Mouse (Mus musculus) ovary, adult 18-20 months (tissue): Measurements from ENCODE around the gene Efnb2.

Experiments used
- DNase-seq: peaks from one replicate; pipeline ENCODE4 v3.0.0; 2022; ENCODE audit warnings: low spot score, mixed read lengths

Gene Efnb2

GRCm38 (mm10) chr8:8655346-8656340 is 5.4 kb downstream of the Efnb2 start:
- DNase-seq: no peak

GRCm38 (mm10) chr8:8653906-8654489 is 7.0 kb downstream of the Efnb2 start:
- no peak for DNase-seq

DNA sequence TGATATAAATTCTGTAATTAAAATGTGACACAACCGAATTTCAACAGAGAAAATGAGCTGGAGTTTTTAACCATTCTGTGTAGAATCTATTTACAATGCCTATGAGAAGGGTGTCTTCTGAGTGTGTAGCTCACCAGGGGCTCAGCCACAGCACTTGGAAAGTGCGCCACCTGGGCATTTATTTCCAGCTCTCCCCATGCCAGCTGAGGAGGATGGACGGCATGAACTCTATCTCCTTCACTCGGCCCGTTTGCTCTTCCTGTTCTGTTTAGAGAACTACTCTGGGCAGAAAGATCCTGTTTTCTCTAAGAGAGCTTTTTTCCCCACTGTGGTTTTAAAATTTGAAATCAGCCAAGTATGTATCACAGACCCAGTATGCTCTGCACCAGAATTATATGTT is 7.7 kb downstream of the Efnb2 start:
- no peak for DNase-seq

GRCm38 (mm10) chr8:8652388-8652787 is 8.7 kb downstream of the Efnb2 start:
- DNase-seq: no peak

DNA sequence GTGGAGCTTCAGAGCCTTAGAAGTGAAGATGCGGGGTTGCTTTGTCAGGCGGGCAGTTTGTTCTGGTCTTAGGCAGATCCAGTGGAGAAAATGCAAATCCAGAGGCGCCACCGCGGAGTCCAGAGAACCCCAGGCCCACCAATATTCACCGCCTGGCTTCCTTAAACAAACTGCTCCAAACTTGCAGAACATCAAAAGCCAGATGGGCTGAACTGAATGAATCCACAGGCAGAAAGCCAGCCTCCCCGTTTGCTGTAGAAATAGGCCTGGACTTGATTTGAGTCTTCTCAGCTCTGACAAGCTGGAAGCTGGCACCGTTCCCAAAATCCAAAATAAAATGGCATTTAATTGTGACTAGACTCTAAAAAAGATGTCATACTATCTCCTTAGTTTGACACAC is 11.1 kb downstream of the Efnb2 start:
- no peak for DNase-seq

GRCm38 (mm10) chr8:8649536-8649935 is 11.5 kb downstream of the Efnb2 start:
- no peak for DNase-seq

- DNase-seq: no peak
Measured at GRCm38 (mm10) chr8:8648686-8649085, 12.4 kb downstream of the Efnb2 start.

- no peak for DNase-seq
Measured at GRCm38 (mm10) chr8:8647824-8648223, 13.2 kb downstream of the Efnb2 start.

DNA sequence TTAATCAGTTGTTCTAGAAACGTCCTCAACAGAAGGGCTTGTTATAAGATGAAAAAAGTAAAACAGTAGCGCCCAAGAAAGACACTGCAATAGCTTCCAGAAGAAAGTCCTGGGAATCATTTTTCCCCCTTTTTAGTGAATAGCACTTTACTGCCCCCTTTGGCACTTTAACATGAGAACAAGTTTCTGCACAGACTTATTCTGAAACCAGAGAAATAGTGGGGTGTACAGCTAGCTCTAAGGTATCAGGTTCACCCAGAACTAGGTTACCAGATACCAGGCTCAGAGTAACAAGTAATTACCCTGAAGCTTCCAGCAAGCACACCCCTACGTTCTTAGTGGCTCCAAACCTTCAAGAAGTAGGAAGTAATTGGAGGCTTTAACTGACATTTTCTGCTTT is 13.7 kb downstream of the Efnb2 start:
- DNase-seq: no peak

DNA sequence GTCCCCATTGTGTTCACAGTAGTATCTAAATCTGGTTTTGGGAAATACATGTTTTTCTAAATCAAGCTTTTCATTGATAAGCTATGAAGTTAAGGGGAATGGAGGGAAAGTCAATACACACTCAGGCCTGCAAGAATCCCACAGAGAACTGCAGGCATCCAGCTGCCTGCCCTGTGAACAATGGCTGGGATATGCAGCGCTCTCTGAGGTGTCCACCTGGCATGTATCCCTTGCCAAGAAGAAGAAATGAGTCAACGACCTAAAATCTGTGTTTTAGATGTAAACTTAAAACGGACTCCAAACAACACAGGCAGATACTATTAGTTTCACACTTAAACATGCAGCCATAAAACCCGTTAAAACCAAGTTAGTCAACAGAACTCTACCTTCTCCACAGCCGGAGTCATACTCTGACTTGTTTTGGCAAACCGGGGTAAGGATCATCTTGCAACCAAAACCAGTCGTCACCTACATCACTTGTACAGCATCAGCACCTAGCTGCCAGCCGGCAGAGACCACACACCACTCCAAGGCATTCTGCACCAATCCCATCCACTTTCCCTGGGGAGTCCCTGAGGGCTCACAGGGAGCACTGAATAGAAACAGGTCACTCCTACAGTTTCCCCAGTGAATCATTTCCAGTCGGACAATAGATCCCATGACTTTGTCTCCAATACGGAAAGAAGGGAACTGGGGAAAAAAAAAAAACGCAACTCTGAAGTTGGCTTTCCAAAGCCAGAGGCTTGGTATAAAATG is 16.7 kb downstream of the Efnb2 start:
- no peak for DNase-seq

GRCm38 (mm10) chr8:8640264-8640588 is 20.8 kb downstream of the Efnb2 start:
- no peak for DNase-seq

GRCm38 (mm10) chr8:8639569-8640263 is 21.3 kb downstream of the Efnb2 start:
- no peak for DNase-seq

DNA sequence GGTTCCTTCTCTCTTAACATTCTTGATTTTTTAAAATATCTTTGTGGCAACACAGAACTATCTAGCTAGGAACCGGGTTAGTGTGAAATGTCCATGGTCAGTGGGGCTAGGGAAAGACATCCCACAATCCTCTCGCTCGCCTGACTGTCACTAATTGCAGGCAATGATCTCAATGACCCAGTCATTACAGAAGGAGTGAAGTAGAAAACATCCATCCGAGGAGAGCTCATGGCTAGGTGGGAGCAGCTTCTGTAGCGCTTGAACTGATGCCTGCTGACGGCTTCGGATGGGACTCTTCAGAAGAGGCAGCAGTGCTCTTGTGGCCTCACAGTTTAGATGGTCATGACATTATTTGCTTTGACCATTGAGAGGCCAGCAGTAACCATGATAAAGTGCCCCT is 29.6 kb downstream of the Efnb2 start:
- no peak for DNase-seq

- DNase-seq: no peak
Measured at GRCm38 (mm10) chr8:8624017-8624416, 37.0 kb downstream of the Efnb2 start.

DNA sequence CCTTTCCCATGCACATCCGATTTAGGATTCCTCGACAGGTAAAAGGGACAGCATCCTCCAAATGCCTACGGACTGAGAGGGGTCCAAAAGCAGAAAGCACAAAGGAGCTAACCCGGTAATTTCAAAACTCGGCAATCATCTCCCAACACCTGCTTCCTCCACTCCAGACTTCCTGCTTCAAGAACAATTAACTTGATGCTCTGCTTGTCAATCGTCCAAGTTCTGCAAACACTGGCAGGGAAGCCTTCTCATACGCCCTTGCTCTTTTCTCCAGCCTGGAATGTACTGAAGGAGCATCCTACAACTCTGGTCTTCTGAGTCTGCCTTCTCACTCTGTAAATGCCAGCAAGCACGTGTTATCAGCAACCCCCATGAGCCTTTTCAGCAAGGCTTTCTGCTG is 37.6 kb downstream of the Efnb2 start:
- no peak for DNase-seq

DNA sequence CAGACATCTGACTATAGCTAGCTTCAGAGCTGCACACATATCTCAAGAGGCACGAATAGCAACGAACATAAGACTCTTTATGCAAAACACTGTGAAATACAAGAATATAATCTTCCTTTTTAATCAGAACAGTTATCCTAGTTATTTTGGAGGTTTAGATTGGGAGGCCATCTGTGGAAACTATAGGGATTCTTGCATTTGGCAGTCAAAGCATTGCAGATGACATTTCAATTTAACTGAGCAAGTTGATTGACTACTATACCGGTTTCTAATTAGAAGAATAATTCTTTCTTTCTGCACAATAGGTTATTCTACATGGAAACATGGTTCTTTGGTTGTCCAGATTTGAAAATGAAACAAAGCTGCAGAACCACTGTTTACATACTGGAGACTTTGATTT is 38.6 kb downstream of the Efnb2 start:
- DNase-seq: no peak

DNA sequence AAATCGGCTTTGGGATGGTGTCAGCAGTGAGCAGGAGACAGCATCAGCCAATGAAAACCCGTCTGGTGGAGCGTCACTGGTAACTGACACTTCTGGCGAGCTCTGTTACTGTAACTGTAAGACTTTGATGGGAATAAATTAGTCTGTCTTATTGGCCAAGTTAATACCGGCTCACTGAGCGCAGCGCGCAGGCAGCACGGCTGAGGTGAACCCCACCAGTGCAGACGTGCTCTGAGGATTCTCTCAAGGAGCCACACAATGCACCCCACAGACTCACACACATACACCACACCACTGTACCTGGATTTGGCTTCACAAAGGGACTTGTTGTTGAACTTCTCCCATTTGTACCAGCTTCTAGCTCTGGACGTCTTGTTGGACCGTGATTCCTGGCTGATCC is 39.0 kb downstream of the Efnb2 start:
- no peak for DNase-seq

- DNase-seq: no peak
Measured at GRCm38 (mm10) chr8:8621236-8621917, 39.7 kb downstream of the Efnb2 start.

- no peak for DNase-seq
Measured at GRCm38 (mm10) chr8:8620536-8620935, 40.5 kb downstream of the Efnb2 start.

DNA sequence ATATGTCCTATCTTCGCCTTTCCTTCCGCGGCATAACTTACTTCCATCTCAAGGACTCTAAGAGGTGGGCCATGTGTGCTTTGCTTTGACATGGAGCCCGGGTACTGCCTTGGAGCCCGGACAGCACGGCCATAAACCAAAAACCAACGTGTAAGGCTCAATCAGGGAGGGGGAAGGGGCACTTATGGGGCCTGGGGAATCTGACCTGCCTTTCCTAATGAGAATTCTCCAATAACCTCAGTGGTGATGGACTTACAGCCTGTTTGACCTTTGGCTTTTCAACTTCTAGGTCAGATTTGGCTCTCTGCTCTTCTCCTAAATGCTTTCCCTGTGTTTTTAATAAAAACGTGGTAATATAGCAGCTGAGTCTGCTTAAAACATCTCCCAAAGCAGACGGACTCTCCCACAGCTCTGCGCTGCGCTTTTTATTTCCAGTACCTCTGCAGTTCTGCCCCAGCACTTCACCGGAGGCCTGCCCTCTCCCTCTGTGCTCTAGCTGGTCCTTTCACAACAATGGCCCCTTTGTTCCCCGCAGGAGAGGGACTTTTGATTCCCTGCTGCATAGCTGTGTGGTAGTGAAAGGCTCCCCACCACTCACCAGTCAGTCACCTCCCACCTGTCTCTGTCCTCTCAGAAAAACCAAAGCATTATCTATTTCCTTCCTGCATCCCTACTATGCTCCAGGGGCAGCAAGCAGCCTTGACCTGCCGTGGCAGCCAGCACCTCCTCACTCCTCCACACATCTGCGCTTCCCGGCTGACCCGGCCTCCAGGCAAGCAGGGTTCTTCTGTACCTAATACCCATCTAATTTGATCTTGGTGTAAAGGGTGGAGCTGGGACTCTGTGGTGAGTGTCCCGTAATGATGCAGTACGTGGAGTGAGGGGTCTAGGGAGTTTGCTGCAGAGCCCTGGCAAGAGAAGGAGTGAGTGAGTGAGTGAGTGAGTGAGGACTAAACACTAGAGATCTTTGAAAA is 41.5 kb downstream of the Efnb2 start:
- DNase-seq: no peak
